Mouse (Mus musculus) right cerebral cortex, postnatal 25 days (tissue): ENCODE measurements around the gene H2-Q10.
"Not testable (repeated sequence)": the region's sequence is repeated elsewhere in the genome, so short reads cannot be mapped to it uniquely, and the experiment has no call there.

Source experiments
- DNase-seq: peaks from one replicate; pipeline ENCODE4 v3.0.0; 2022

The H2-Q10 gene

DNA sequence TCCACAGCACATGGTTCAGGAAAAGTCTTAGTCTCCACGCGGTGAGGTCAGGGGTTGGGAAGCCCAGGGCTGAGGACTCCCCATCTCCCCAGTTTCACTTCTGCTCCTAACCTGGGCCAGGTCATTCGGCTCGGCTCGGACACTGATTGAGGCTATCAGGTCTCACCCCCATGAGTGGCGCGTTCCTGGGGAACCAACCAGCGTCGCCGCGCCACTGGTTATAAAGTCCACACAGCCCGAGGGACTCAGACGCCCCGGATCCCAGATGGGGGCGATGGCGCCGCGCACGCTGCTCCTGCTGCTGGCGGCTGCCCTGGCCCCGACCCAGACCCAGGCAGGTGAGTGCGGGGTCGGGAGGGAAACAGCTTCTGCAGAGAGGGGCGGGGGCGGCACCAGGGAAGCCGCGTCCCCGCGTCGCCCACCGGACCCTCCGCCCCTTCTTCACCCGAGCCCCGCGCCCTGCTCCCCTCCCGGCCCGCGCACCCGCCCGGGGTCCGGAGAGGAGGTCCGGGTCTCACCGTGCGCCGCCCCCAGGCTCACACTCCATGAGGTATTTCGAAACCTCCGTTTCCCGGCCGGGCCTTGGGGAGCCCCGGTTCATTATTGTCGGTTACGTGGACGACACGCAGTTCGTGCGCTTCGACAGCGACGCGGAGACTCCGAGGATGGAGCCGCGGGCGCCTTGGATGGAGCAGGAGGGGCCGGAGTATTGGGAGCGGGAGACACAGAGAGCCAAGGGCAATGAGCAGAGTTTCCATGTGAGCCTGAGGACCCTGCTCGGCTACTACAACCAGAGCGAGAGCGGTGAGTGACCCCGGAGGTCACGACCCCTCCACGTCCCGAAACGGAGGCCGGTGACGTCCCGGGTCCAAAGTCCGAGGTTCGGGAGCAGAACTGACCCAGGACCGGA, at the start of gene H2-Q10:
Gene H2-Q10, plus strand, starts transcription at position 248 of the 910 bp plus-strand sequence.
- DNase-seq, result no peak

- DNase-seq, result not testable (repeated sequence)
Measured at GRCm38 (mm10) chr17:35420206-35420810, 49.6 kb upstream of the H2-Q10 start.

GRCm38 (mm10) chr17:35421331-35421730, 48.6 kb upstream of the H2-Q10 start:
- DNase-seq, result not testable (repeated sequence)

GRCm38 (mm10) chr17:35422360-35422759, 47.5 kb upstream of the H2-Q10 start:
- DNase-seq, result not testable (repeated sequence)

DNA sequence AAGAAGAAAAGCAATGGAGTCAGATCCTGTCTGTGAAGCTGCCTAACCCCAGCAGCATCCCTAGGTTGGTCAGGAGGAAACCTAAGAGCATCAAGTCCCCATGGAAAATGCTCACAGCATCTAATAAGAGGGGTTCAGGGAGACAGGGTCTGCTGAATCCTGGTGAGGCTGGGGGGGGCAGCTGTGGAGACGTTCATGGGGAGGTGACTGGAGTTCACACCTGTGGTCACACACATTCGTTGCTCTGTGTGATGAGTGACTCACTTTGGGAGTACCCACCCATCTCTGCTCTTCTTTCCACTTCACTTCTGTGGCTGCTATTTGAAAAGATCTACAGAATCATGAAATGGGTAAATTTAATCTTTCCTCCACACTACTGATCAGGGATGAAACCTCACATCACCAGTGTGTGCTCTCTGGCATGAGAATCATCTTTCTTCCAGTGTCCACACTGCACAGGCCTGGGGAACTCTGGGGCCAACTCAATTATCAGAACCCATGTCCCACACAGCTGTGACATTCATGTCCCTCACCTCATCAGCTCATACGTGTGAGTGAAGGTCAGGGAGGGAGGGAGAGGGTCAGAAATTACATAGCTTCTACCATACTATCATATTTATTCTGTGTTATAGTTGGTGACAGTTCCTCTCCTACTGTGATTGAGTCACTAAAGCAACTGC, 46.6 kb upstream of the H2-Q10 start:
- DNase-seq, result not testable (repeated sequence)

DNA sequence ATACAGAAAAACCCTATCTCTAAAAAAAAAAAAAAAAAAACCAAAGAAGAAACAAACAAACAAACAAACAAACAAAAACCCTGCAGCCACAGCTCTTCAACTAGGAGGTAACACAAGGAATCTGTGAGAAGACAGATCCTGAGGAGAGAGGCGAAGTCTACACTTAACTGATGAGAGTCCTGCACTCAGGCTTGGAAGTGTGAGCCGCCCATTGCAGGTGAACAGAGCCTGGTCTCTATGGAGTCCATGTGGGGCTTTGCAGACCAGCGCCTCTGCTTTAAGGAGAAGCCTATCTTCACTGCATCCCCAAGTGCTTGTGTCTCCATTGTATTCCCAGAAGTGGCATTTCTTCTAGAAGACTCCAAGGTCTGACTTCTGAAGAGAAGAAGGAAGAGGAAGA, 45.8 kb upstream of the H2-Q10 start:
- not testable (repeated sequence) for DNase-seq

- not testable (repeated sequence) for DNase-seq
Measured at GRCm38 (mm10) chr17:35424624-35425416, 45.1 kb upstream of the H2-Q10 start, which contains the start of gene H2-Q6. Gene H2-Q6, plus strand, starts transcription at chr17:35424850.

DNA sequence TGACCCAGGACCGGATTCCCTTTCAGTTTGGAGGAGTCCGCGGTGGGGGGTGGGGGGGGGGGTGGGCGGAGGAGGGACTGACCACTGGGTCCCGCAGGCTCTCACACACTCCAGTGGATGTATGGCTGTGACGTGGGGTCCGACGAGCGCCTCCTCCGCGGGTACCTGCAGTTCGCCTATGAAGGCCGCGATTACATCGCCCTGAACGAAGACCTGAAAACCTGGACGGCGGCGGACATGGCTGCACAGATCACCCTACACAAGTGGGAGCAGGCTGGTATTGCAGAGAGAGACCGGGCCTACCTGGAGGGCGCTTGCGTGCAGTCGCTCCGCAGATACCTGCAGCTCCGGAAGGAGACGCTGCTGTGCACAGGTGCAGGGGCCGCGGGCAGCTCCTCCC, 44.4 kb upstream of the H2-Q10 start:
- DNase-seq, result not testable (repeated sequence)

- not testable (repeated sequence) for DNase-seq
Measured at GRCm38 (mm10) chr17:35428883-35429282, 41.0 kb upstream of the H2-Q10 start.

DNA sequence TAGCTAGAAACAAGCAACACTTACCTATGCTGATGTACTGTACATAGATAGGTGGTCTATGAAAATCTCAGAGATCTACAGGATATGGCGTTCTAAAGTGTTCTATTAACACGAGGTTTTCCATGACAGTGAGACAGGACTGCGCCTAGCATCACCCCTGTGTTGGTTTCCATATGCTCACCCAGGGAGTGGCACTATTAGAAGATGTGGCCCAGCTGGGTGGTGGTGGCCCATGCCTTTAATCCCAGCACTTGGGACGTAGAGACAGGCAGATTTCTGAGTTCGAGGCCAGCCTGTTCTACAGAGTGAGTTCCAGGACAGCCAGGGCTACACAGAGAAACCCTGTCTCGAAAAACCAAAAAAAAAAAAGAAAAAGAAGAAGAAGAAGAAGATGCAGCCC, 39.2 kb upstream of the H2-Q10 start:
- DNase-seq, result not testable (repeated sequence)

- DNase-seq, result not testable (repeated sequence)
Measured at GRCm38 (mm10) chr17:35432167-35432566, 37.7 kb upstream of the H2-Q10 start.

- DNase-seq, result not testable (repeated sequence)
Measured at GRCm38 (mm10) chr17:35434836-35435235, 35.1 kb upstream of the H2-Q10 start.

DNA sequence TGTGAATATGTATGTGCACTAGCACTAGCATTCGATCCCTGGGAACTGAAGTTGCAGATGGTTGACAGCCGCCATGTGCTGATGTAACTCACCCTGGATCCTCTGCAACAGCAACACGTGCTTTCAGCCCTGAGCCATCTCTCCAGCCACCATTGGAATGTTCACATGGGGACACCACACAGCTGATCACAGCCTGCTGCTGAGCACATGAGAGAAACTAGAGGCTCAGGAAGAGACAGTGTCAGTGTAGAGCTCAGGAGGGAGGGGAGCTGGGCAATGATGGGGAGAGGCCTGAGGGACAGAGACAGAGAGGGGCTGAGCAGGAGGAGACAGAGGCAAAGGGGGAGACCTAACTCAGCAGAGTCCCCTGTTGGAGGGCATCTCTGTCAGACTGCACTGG, 34.3 kb upstream of the H2-Q10 start:
- not testable (repeated sequence) for DNase-seq

DNA sequence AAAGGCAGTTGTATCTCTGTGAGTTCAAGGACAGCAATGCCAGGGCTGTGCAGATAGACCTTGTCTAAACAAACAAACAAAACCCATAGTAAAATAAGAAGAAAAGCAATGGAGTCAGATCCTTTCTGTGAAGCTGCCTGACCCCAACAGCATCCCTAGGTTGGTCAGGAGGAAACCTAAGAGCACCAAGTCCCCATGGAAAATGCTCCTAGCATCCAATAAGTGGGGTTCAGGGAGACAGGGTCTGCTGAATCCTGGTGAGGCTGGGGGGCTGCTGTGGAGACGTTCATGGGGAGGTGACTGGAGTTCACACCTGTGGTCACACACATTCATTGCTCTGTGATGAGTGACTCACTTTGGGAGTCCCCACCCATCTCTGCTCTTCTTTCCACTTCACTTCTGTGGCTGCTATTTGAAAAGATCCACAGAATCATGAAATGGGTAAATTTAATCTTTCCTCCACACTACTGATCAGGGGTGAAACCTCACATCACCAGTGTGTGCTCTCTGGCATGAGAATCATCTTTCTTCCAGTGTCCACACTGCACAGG, 32.4 kb upstream of the H2-Q10 start:
- DNase-seq, result not testable (repeated sequence)

DNA sequence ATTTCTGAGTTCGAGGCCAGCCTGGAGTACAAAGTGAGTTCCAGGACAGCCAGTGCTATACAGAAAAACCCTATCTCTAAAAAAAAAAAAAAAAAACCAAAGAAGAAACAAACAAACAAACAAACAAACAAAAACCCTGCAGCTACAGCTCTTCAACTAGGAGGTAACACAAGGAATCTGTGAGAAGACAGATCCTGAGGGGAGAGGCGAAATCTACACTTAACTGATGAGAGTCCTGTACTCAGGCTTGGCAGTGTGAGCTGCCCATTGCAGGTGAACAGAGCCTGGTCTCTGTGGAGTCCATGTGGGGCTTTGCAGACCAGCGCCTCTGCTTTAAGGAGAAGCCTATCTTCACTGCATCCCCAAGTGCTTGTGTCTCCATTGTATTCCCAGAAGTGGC, 31.5 kb upstream of the H2-Q10 start:
- not testable (repeated sequence) for DNase-seq

- peak; percentile 44 for DNase-seq
Measured at GRCm38 (mm10) chr17:35438885-35439284, 31.0 kb upstream of the H2-Q10 start, which contains the start of gene H2-Q7. Gene H2-Q7, plus strand, starts transcription at chr17:35439155.

- DNase-seq, result not testable (repeated sequence)
Measured at GRCm38 (mm10) chr17:35439295-35439747, 30.6 kb upstream of the H2-Q10 start.

GRCm38 (mm10) chr17:35439925-35440645, 29.8 kb upstream of the H2-Q10 start:
- not testable (repeated sequence) for DNase-seq

DNA sequence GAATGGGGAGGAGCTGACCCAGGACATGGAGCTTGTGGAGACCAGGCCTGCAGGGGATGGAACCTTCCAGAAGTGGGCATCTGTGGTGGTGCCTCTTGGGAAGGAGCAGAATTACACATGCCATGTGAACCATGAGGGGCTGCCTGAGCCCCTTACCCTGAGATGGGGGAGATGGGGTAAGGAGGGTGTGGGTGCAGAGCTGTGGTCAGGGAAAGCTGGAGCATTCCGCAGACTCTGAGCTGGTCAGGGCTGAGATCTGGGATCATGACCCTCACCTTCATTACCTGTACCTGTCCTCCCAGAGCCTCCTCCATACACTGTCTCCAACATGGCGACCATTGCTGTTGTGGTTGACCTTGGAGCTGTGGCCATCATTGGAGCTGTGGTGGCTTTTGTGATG, 27.5 kb upstream of the H2-Q10 start:
- DNase-seq, result not testable (repeated sequence)

DNA sequence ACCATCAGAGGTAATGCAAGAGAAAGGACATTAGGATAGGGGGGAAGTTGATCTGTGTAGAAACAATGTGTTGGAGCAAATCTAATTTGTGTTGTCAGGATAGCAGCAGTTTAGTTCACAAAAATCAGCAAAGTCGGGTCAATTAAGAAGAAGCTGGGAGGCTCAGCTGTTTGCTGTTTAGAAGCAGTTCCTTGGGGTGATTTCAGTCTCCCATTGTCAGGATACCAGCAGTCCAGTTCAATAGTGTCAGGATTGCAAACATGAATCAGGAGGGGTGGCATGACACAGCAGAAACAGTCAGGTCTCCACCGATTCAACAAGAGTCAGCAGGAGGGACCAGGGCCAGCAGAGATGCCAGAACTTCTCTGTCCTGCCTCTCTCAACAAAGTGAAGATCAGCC, 25.4 kb upstream of the H2-Q10 start:
- DNase-seq, result not testable (repeated sequence)

GRCm38 (mm10) chr17:35458247-35458646, 11.6 kb upstream of the H2-Q10 start:
- DNase-seq, result not testable (repeated sequence)
